Mouse (Mus musculus): ENCODE results near the gene Gm28845.

DNA sequence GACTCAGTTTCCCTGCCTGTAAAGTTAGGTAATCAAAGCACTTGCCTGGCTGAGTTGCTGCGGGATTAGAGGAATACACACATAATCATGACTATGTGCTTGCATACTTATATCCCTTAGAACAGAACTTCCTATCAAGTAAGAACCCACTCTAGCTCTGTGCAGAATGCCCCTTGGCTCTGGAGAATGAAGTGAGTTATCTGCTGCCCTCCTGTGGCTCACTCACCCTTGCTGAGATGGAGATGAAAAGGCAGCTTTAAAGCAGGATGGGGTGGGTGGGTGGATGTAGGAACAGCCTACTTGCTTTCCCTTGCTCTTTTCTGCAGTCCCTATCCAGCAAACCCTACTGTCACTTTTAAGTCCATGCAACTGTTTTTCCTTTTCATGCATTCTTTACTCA lies 42.9 kb upstream of the Gm28845 start:
- TF ChIP-seq POLR2AphosphoS2 (IDR thresholded peaks at IDR 0.05; ENCODE audit: low read length) (no peak), POLR2A (IDR thresholded peaks at IDR 0.05; ENCODE audit: control insufficient read depth in 1 of 2, insufficient read depth in 1 of 2, low read depth in 1 of 2, low read length in 2 of 2, poor library complexity in 1 of 2) (no peak)

Data from MEL (cell line).